Mouse (Mus musculus): ENCODE results near the gene Rassf5. TPM values are rescaled to one million over a fixed set of nuclear protein-coding genes. Genes with fewer than 3 reads are reported as not detected.
A peak's percentile ranks its signal among the peaks of the same experiment; 100 is the strongest.

Gene Rassf5
- total RNA-seq (2021): 10 to 100 TPM; 11.1 to 14.1 TPM
- long read RNA-seq, experiment 1, partial matches to known transcripts: 0 of 8 reads
- long read RNA-seq, experiment 1, other reads (novel, unspliced or antisense): 1 of 8 reads
- long read RNA-seq, experiment 2, transcript Rassf5-201 (6 exons, 3,485 nt): major isoform, 12 of 15 reads
- long read RNA-seq, experiment 2, partial matches to known transcripts: 0 of 15 reads
- long read RNA-seq, experiment 2, other reads (novel, unspliced or antisense): 2 of 15 reads

DNA sequence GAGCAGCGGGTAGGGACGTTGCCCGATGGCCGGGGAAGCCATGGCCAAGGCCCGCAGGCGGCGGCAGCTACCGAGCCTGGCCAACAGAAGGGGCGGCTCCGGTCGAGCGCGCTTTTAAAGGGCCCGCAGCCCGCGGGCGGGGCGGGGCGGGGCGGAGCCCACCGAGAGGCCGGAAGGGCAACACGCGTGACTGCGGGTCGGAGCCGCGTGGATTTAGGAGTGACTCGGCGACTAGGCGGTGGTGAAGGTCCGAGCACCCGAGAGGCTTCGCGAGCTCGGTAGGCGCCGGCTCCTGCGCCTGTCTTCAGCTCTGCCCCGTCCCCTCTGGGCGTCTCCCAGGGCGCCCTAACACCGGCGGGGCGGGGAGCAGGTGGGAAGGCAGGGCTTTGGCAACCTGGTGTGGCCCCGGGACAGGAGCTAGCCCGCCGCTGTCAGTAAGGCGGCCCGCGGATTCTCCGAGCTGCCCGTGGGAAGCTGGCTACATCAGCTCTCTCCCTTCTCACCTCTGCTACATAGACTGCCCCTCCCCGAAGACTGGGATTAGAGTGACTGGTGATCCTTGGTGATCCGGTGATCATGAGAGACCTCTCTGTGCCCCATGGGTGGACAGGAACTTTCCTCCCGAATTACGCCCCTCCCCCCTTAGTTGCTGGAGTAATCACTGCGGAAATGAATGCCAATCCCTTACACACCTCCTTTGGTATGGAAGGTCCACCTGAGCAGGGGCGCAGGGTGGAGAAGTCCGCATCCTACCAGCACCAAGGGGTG lies at the start of gene Rassf5:
Rassf5 (minus strand) TSS at position 170 of the 768 bp plus-strand sequence.
- peak; percentile 61 to 71 for DNase-seq (ENCODE audit: low spot score in 2 of 2)

DNA sequence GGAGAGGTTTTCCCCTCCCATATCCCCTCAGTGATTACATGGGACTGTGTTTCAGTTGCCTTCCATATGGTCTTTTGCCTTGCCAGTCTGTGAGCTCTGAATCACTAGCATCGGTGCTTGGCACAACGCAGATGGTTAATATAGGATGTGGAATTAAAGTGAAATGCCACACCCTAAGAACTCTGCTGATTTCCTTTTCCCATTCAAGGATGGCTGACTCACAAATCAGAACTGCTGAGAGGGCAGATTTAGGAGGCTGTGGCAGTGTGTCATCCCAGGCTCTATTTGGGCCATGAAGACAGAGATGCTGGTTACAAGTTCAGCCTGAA lies 48.8 kb upstream of the Rassf5 start:
- no peak for DNase-seq (ENCODE audit: low spot score in 2 of 2)

DNA sequence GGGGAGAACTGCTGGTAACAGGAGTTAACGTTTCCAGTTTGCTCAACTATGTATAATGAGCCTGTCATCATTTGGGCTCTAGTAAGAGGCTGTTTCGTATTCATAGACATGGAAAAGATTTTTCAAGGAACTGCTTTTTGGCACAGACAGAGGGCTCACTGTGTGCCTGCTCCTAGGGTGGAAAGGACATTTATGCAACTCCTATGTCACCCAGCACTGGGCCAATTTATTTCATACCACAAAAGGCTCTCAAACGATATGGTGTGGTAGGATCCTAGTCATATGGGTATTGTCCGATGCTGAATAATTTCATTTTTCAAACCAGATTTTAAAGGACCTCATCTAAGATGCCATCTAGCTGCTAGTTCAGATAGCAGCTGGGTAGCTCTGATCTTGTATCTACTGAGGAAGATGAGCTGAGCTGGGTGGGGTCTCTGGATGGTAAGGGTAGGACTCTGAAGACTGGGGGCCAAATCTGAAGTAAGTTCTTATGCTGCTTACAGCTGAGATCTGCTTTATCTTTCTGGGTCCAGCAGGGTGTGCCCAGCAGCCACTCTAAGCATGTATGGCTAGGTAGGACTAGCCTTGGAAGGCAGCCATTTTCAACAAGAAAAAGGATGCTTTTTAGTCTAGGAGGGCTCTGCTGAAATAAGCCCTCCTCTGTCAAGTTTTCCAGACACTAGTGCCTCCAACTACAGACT lies 48.3 kb upstream of the Rassf5 start:
- DNase-seq (ENCODE audit: low spot score in 2 of 2): no peak

DNA sequence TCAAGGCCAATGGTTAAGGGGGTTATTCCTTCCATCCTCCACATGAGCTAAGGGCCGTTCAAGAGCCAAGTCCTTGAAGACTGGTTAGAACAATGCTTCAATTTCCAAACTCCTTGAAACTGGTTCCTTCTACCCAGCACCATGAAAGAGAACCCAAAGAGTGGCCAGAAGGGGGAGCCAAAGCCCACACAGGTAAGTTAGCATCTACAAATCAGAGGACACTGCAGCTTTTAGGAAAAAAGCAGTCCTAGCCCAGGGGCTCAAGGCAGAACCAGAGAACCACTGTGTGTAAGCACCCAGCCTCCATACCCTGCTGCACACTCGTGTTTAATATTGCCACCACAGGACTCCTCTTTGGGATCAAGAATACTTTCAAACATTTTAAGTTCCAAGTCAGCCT lies 45.6 kb upstream of the Rassf5 start:
- DNase-seq (ENCODE audit: low spot score in 2 of 2): no peak

DNA sequence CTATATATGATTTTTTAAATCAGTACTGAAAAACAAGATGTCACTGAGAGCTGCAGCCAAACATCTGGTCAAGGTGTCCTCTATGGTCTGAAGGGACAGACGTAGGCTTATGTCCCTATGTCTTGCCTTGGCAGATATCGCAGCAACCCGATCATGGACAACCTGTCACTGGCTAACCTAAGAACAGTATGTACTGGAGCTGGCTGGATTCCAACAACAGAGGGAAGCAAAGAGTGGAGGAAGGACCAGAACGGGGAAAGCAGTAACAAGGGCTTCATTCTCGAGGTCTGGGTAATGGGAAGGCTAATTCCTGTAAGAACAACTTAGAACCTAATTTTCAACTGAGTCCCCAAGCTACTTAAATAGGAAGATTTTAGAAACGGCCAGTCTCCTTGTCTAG lies 43.9 kb upstream of the Rassf5 start:
- no peak for DNase-seq (ENCODE audit: low spot score in 2 of 2)

DNA sequence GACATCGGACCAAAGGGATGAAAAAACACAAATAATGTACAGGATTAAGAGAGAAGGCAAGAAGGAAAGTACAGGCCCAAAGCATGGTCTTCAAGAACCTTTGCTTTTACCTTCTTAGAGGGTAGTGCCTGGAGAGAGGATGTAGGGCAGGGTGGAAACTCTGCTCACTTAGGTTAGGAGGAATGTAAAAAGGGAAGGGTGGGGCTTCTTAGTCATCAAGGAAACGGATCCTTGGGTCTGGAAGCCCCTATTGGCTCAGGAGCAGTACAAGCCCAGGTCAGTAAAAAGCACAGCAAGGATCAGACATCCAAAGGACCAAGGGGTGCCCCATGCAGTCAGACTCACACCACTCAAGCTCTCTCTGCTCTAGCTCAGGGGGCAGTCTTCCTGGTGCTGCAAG lies 42.2 kb upstream of the Rassf5 start:
- DNase-seq (ENCODE audit: low spot score in 2 of 2): no peak

DNA sequence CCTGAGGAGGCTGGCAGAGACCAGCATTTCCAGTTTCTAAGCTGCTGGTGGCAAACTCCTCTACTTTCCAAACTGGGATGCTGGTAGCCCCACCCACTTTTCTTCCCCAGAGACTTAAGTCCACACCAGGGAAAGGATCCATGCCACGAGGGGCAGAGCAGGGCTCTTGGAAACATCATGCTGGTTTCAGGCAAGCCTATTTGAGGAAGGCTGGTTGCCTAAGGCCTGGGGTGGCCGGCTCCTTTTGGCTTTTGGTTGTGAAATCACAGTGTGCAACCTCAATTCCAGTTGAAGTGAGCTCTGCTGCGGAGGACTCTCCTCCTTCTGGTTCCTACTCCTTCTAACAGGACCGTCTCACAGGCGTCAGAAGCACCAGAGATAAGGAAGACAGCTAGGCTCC lies 41.7 kb upstream of the Rassf5 start:
- no peak for DNase-seq (ENCODE audit: low spot score in 2 of 2)

DNA sequence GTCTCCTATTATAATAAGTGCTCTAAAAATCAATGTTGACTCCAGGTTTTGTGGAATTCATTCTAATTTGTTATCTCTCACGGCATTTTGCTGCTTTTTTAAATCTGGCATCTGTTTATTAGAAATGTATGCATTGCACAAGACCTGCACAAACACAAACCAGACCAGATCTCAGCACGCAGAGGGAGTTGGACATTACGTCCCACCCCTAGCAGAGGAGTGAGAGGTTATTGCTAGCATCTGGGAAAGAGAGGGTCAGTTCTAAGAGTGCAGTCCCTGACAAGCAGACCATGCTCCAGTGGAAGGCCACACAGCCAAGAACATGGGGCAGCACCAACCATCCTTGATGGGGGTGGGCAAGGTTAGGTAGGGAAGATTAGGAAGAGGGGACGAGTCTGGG lies 39.6 kb upstream of the Rassf5 start:
- no peak for DNase-seq (ENCODE audit: low spot score in 2 of 2)

DNA sequence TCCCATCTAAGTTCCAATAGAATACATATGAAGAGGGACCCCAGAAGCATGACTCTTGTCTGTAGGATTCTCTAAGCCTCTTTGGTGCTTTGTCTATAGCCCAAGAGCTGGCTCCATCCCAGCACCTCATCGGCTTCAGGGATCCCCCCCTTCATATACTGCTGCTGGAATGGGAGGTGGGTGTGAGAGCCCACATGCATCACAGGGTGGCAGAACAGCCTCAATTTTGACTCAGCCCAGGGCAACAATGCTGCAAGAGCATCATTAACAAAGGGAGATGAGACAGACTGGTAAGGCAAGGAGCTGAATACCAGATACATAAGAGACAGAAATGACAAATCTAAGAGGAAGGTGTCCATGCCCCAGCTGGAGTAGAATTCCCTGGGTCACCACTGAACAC lies 39.1 kb upstream of the Rassf5 start:
- DNase-seq (ENCODE audit: low spot score in 2 of 2): no peak

DNA sequence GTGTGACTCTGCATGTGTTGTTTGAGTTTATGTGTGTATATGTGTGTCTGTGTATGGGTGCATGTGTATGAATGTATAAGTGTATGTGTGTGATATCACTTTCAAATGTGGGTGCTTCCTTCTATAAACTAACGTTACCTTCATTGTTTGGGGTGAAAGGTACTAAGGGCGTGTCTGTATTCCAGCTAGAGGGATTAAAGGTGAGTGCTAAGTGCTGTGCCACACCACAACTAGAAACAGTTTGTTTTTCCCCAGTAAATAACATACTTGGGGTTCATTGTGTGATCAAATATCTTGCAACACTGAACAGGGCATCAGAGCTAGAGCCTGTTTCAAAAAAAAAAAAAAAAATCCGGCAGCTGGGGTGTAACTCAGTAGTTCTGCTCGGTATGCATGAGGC lies 36.7 kb upstream of the Rassf5 start:
- DNase-seq (ENCODE audit: low spot score in 2 of 2): no peak

DNA sequence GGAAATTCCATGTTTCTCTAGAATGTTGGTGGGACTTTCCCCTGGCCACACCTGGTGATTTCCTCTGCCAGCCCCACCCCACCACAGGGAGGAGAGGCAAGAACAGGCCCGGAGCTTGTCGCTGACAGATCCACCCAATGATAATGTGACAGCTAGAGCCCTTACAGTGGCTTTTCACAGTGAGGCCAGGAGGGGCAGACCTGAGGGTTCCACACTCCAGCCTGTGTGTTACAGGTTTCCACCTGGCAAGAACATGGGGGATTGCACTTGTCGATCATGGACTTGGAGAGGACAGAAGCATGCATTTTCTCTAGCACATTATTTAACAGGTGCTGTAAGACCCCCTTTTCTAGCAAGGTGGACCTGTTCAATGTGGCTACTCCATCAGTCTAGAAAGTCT lies 35.2 kb upstream of the Rassf5 start:
- DNase-seq (ENCODE audit: low spot score in 2 of 2): no peak

DNA sequence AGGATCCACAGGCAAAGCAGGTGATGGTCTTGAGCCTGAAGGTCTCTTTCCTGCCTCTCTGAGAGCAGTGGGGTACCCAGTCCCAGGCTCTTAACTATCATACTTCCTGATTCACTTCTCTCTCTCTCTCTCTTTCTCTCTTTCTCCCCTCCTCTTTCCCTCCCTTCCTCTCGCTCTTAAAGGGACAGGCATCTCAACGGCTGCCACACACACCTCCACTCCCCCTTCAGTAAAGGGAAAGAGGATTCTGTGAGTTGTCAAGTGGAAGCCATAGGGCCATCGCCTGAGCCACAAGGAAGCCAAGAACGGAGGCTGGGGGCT lies 34.4 kb upstream of the Rassf5 start, which contains the start of gene Ikbke:
Ikbke (minus strand) TSS at position 151 of the 321 bp plus-strand sequence.
- no peak for DNase-seq (ENCODE audit: low spot score in 2 of 2)

DNA sequence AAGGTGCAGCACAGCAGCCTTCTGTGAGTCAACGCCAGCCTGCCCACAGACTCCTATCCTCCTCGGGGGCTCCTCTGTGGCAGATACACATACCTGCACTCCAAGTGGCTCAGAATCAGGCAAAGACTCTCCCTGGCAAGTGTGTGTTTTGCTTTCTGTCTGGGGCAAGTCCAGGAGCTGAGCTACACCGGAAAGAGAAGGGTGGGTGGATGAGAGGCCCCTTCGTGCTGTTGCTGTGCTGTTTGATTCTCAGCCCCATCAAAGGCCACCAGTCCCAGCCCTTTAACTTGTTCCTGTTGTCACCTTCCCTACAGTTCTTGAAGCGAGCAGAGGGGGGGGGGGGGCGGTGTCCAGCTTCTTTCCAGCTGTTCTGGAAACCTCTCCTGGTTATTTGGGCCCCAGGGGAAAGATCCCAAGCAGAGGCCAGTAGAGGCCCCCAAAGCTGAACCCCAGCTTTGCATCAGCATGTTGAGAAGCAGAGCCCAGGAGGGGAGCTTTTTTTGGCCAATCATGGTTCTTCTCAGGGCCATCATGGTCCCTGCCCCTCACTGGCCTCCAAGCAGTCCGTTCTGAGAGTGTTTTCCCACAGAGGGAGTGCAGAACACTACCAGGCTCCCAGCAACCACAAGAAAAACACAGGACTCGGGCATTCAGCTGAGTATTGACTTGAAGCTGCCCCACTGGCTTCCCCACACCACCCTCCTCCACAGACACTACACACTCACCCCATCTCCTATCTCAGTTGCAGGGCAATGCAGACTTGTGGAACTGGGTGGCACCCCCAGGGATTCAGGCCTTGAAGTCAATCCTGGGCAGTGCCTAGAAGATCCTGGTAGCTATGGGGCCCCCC lies 33.8 kb upstream of the Rassf5 start:
- DNase-seq (ENCODE audit: low spot score in 2 of 2): no peak

DNA sequence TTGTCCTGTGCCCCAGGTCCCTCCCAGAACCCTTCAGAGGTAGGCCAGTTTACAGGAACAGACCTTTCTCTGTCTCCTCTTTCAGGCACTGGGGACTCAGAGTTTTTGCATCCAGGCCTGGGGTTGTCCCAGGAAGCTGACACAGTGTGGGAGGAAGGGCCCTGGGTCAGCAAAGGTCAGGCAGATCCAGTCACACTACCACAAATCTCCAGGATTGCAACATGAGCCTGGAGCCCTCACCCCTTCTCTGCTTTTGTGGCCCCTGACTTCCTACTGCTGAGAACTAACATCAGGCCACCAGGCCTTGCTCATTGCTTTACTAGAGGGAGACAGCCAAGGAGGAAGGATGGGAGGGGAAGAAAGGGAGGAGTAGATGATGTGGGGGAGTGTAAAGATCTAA lies 31.8 kb upstream of the Rassf5 start:
- DNase-seq (ENCODE audit: low spot score in 2 of 2): no peak

DNA sequence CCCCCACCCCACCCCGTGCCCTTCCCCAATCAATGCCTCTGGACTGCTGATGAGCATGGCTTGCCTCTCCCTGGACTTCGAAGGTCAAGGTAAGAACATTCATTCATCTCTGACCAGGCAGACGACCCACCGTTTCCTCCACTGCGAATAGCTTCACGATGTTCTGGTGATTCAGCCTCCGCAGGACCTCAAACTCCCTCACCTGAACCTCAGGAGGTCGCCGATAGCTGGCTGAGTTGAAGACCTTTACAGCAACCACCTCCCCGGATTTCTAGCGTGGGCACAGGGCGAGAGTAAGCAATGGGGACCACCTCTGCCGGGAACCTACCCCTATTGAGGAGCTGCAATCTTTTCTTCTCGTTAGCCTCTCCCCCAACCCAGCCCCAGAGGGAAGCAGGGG lies 30.5 kb upstream of the Rassf5 start:
- DNase-seq (ENCODE audit: low spot score in 2 of 2): no peak

DNA sequence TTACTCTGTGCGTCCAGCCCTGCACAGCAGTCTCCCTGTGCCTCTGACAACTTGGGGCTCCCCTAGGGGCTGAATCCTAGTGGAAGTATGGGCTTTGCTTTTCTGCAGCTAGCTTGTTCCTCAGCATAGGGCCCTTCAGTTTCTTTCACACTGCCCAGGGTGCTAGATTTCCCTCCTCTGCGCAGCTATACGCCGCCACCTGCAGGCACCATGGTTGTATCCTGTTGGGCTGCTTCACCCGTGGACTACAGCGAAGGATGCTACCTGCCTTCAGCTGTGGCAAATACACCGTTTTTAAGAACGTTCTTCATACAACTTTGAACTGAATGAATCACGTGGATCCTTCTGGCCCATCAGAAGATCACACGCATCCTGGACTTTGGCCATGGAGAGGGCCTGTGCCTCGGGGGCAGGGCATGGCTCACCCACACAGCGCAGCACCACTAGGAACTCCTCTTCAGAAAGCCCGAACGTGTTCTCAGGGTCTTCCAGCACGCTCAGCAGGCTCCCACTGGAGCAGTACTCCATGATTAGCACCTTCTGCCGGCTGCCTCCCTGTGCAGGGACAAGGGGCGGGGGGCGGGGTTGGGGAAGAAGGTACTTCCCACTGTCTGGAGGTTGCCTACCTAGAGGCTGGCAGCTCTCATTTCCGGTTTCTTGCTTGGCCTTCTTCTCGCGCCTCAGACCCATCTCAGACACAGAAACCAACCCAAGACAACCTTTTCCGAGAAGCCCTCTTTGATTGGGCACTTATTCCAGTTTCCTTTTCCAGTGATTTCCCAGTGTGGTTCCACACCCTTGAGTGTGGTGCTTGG lies 29.9 kb upstream of the Rassf5 start:
- no peak for DNase-seq (ENCODE audit: low spot score in 2 of 2)

DNA sequence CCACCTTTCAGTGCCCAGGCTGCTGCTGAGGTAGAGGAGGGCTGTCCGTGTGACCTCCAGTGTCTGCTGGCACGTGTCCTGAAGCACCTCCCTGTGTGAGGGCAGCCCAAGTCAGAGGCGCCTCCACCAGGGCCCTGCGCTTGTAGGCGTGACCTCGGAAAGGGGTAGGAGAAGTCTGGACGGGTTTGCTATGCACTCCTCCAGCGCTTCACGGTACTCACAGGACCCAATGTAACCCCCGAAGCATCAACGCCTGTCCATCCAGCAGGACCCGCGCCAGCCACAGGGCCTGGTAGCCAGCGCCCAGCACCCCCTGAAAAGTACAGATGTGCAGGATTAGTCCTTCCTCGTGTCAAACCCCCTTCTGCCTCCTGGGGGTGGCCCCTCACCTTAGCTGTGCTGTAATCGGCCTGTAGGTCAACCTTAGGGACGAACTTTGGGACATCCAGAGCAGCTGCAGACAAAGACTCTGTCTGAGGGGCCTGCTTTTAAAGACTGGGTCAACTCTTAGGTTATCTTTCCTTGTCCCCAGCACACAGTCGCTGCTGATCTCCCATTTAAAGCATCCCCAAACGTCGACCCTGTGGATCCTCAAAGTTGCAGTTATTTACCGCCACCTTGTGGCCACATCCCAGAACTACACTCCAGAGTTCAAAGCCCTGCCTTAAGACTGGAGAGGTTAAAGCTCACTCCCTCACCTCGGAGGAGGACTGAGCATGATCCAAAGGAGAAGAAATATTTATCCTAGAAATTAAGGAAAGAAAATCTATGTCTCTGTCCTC lies 24.9 kb upstream of the Rassf5 start:
- no peak for DNase-seq (ENCODE audit: low spot score in 2 of 2)

DNA sequence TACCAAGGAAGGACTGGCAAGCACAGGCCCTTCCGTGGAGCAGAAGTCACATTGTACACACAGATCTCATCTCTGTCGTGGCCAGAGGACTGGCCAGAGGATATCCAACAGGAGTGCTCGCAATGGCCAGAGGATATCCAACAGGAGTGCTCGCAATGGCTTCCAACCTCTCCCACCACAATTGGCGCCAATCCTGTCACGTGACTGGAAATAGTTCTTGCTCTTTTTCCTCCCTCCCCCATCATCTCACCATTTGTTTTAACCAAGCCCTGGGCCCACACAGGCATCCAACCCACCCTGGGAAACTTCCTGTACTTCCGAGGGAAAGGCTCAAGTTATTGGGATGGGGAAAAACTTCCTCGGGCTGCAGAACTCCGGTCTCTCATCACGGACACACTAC lies 23.7 kb upstream of the Rassf5 start:
- no peak for DNase-seq (ENCODE audit: low spot score in 2 of 2)

DNA sequence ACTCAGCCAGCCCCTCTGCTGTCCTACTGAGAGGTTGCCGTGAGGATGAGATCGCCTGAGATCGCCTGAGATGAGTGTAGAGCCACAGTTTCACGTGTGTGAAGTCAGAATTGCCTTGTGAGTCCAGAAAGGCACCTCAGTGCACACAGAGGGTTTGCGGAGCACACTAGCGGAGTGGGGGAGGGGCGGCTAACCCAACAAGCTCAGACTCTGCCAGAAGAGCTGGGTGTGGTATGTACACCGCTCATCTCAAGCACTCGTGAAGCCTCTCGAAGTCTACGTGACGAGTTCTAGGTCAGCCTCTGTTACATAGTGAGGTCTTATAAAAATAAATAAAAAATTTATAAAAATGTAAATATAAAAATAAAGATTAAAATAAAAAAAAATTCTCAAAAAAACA lies 18.8 kb upstream of the Rassf5 start:
- DNase-seq (ENCODE audit: low spot score in 2 of 2): no peak

DNA sequence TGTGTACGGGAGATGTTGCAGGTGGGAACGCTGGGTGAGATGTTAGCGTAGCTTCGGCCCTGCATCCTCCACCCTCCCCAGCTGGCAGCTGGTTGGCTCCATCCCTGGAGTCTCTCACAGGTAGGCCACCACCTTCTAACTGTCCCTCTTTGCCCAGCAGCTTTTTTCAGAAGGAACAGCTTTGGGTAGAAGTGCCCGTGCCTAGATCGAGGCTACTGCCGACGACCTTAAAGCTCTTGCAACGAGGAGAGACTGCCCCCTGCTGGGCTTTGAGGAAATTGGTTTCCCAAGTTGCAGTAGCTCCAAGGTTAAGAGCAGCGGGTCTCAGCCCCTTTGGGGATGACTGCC lies 15.2 kb upstream of the Rassf5 start:
- DNase-seq (ENCODE audit: low spot score in 2 of 2): peak in 1 of 2 experiments; percentile 50

Data from adrenal gland, postnatal 4 days (tissue).